Mouse (Mus musculus) testis, adult 2 months (tissue): ENCODE measurements around the gene Gpc6.

Experiments
- CTCF ChIP-seq: fragments of 200-500 bp; IDR thresholded peaks from 2 replicates; pipeline ENCODE4 v1.5.1; 2012; ENCODE audit warnings: low read depth, mild to moderate bottlenecking, inconsistent platforms, low read length, moderate library complexity; ENCODE audit not compliant: control insufficient read depth, insufficient read depth, insufficient replicate concordance
- POLR2A ChIP-seq: fragments of 200-500 bp; IDR thresholded peaks from 2 replicates; pipeline ENCODE4 v1.6.1; 2012; ENCODE audit warnings: low read depth, mild to moderate bottlenecking, inconsistent platforms, low read length, moderate library complexity; ENCODE audit not compliant: control insufficient read depth

GRCm38 (mm10) chr14:117340549-117340948, 415.4 kb downstream of the Gpc6 start:
- no peak for TF ChIP-seq CTCF
- TF ChIP-seq POLR2A, result no peak
